Mouse (Mus musculus): ENCODE data around the gene Fxyd5. TPM values are rescaled to one million over a fixed set of nuclear protein-coding genes. Genes with fewer than 3 reads are reported as not detected.

The Fxyd5 gene
- total RNA-seq, 2 experiments from 2014 or later = 20.2 to 22.7 TPM

GRCm38 (mm10) chr7:30996491-30996890 lies 45.8 kb downstream of the Fxyd5 start:
- no peak for DNase-seq (ENCODE audit: extremely low spot score in 1 of 2, low spot score in 1 of 2)

- no peak for DNase-seq (ENCODE audit: extremely low spot score in 1 of 2, low spot score in 1 of 2)
Observed at GRCm38 (mm10) chr7:30993986-30994385, 48.3 kb downstream of the Fxyd5 start.

- no peak for DNase-seq (ENCODE audit: extremely low spot score in 1 of 2, low spot score in 1 of 2)
Observed at GRCm38 (mm10) chr7:30992148-30992547, 50.1 kb downstream of the Fxyd5 start.

GRCm38 (mm10) chr7:30988519-30989162 lies 53.6 kb downstream of the Fxyd5 start:
- DNase-seq (ENCODE audit: extremely low spot score in 1 of 2, low spot score in 1 of 2) = no peak

- no peak for DNase-seq (ENCODE audit: extremely low spot score in 1 of 2, low spot score in 1 of 2)
Observed at GRCm38 (mm10) chr7:30985357-30985756, 56.9 kb downstream of the Fxyd5 start.

Small RNA genes lying within 50 kb of the gene (microRNA-seq; reads per million reads assigned to microRNA genes)
- 0 reads per million in 2 experiments for gene Mir7050

Other genes with a start within 250 kb of the Fxyd5 start
- not detected for gene Ffar2, start 218.7 kb downstream of the Fxyd5 start, total RNA-seq (2021)
- not detected for gene Ffar3, start 186.3 kb downstream of the Fxyd5 start, total RNA-seq (2021)
- gene Ffar1, start 180.9 kb downstream of the Fxyd5 start, total RNA-seq (2021) = not detected
- not detected for gene Cd22, start 162.1 kb downstream of the Fxyd5 start, total RNA-seq (2021)
- 100 to 1,000 TPM; 319 to 342 TPM for gene Mag, start 127.6 kb downstream of the Fxyd5 start, total RNA-seq (2021)
- not detected for gene Hamp2, start 117.8 kb downstream of the Fxyd5 start, total RNA-seq (2021)
- not detected for gene Hamp, start 98.4 kb downstream of the Fxyd5 start, total RNA-seq (2021)
- 100 to 1,000 TPM; 124 to 126 TPM for gene Usf2, start 85.7 kb downstream of the Fxyd5 start, total RNA-seq (2021)
- gene Lsr, start 69.0 kb downstream of the Fxyd5 start, total RNA-seq (2021) = 1 to 10 TPM; 6.3 to 8.4 TPM
- under 1 TPM; 0.22 to 0.45 TPM for gene Fam187b, start 68.7 kb downstream of the Fxyd5 start, total RNA-seq (2021)
- 100 to 1,000 TPM; 151 to 157 TPM for gene Fxyd7, start 9.0 kb upstream of the Fxyd5 start, total RNA-seq (2021)
- gene Fxyd1, start 14.7 kb upstream of the Fxyd5 start, total RNA-seq (2021) = 100 to 1,000 TPM; 103 to 113 TPM
- 10 to 100 TPM; 31.9 to 36.1 TPM for gene Lgi4, start 16.9 kb upstream of the Fxyd5 start, total RNA-seq (2021)
- gene Fxyd3, start 34.2 kb upstream of the Fxyd5 start, total RNA-seq (2021) = not detected
- gene Hpn, start 72.8 kb upstream of the Fxyd5 start, total RNA-seq (2021) = 1 to 10 TPM; 2.3 to 4.2 TPM
- 100 to 1,000 TPM; 548 to 608 TPM for gene Scn1b, start 84.5 kb upstream of the Fxyd5 start, total RNA-seq (2021)
- gene Gramd1a, start 113.4 kb upstream of the Fxyd5 start, total RNA-seq (2021) = 100 to 1,000 TPM; 108 to 126 TPM
- not detected for gene Scgb2b2, start 248.0 kb upstream of the Fxyd5 start, total RNA-seq (2021)
- not detected for gene Scgb1b2, start 249.3 kb upstream of the Fxyd5 start, total RNA-seq (2021)

Measured in layer of hippocampus, postnatal 25 days (tissue).